16 mouse cellular contexts compared by ENCODE assay signal in genomic region chr5:148397418-148397817, GRCm38 (mm10). TPM values are rescaled to one million over a fixed set of nuclear protein-coding genes. Genes with fewer than 3 reads are reported as not detected.
DNase-seq lines count a peak whose midpoint lies in the region; ATAC-seq lines count a peak whose summit lies in the region.
"Had no signal": no experiment of that assay in that cellular context is flagged by ENCODE, and none has a peak within 500 bp of the region (broad histone marks: within the 10 kb centered on the region; RNA-seq: fewer than 3 reads in every experiment).

No protein-coding gene starts in this region.

- ATAC-seq in erythroblast, adult 5-6 weeks (replicated peaks; ENCODE audit: low FRiP score, poor library complexity, severe bottlenecking) = no peak
- ATAC-seq in megakaryocyte, adult 5-6 weeks (ENCODE audit: poor library complexity, severe bottlenecking) = no peak
- no peak for ATAC-seq in limb, embryonic 15.5 days (ENCODE audit: insufficient number of reproducible peaks, low FRiP score, low TSS enrichment, low read depth)
- no peak for ATAC-seq in neural tube, embryonic 15.5 days (ENCODE audit: low FRiP score)
- no peak for ATAC-seq in CD4-positive, CD25-positive, alpha-beta regulatory T cell, adult 4 months

- no peak overlapping the region for H3K27ac ChIP-seq in limb, embryonic 15.5 days
- H3K27ac ChIP-seq in neural tube, embryonic 15.5 days (replicated peaks) = no peak overlapping the region
- H3K27ac ChIP-seq: macrophage had no signal

- H3K27me3 ChIP-seq in erythroblast, embryonic 14.5 days (ENCODE audit: control insufficient read depth) = peaks cover 17% of the 10 kb centered on the region
- H3K27me3 ChIP-seq in megakaryocyte, embryonic 14.5 days (replicated peaks) = peaks cover 12% of the 10 kb centered on the region
- H3K27me3 ChIP-seq in limb, embryonic 15.5 days = no peaks in the 10 kb centered on the region
- H3K27me3 ChIP-seq in neural tube, embryonic 15.5 days (replicated peaks) = 0 out of 2 replicates have a peak, but pooled peaks cover 3% of the 10 kb centered on the region

- H3K4me3 ChIP-seq in erythroblast, embryonic 14.5 days (replicated peaks) = peak overlapping the region; percentile 98
- H3K4me3 ChIP-seq in megakaryocyte, embryonic 14.5 days (replicated peaks) = peak overlapping the region; percentile 14
- no peak overlapping the region for H3K4me3 ChIP-seq in limb, embryonic 15.5 days
- no peak overlapping the region for H3K4me3 ChIP-seq in neural tube, embryonic 15.5 days (replicated peaks)

- peaks cover 54% of the 10 kb centered on the region for H3K36me3 ChIP-seq in erythroblast, embryonic 14.5 days (ENCODE audit: control insufficient read depth)
- H3K36me3 ChIP-seq in megakaryocyte, embryonic 14.5 days (replicated peaks; ENCODE audit: low read length) = peaks cover 45% of the 10 kb centered on the region
- H3K36me3 ChIP-seq in limb, embryonic 15.5 days = 0 out of 2 replicates have a peak, but pooled peaks cover 5% of the 10 kb centered on the region
- H3K36me3 ChIP-seq in neural tube, embryonic 15.5 days = no peaks in the 10 kb centered on the region

- no peak overlapping the region for H3K9ac ChIP-seq in limb, embryonic 15.5 days
- no peak overlapping the region for H3K9ac ChIP-seq in neural tube, embryonic 15.5 days (replicated peaks)
- H3K9ac ChIP-seq: lung, embryonic 14.5 days had no signal

- peaks cover 49% of the 10 kb centered on the region for H3K4me1 ChIP-seq in erythroblast, embryonic 14.5 days (ENCODE audit: control insufficient read depth)
- H3K4me1 ChIP-seq in megakaryocyte, embryonic 14.5 days = peaks cover 44% of the 10 kb centered on the region
- H3K4me1 ChIP-seq in limb, embryonic 15.5 days = peaks cover 17% of the 10 kb centered on the region
- peaks cover 22% of the 10 kb centered on the region for H3K4me1 ChIP-seq in neural tube, embryonic 15.5 days

- DNase-seq in embryo, embryonic 9.5 days (ENCODE audit: extremely low spot score) = no peak
- DNase-seq: cerebellum, adult 2 months; gastrocnemius, postnatal 14 days; heart, postnatal 36 days; kidney, postnatal 10 days; lung, embryonic 14.5 days; midbrain, embryonic 14.5 days; thymus, postnatal 14 days had no signal

- WGBS in limb, embryonic 15.5 days = 76% methylated on average over 4 of the region's 4 CpGs
- WGBS in neural tube, embryonic 15.5 days = 93% methylated on average over 4 of the region's 4 CpGs

- H3K9me3 ChIP-seq in erythroblast, embryonic 14.5 days (ENCODE audit: control insufficient read depth, low read length) = no peaks in the 10 kb centered on the region
- no peaks in the 10 kb centered on the region for H3K9me3 ChIP-seq in megakaryocyte, embryonic 14.5 days
- no peaks in the 10 kb centered on the region for H3K9me3 ChIP-seq in limb, embryonic 15.5 days
- no peaks in the 10 kb centered on the region for H3K9me3 ChIP-seq in neural tube, embryonic 15.5 days (replicated peaks)

- peak overlapping the region; percentile 17; the same call in 1 of the 2 replicates for H3K4me2 ChIP-seq in limb, embryonic 15.5 days
- H3K4me2 ChIP-seq in neural tube, embryonic 15.5 days = peak overlapping the region; percentile 94; the same call in 1 of the 2 replicates

RNA-seq across cellular contexts. Expression of gene Slc7a1, which starts 2.3 kb away (rescaled TPM):
- 0.65 and 0.89 TPM in 2 replicates for polyA plus RNA-seq in erythroblast, embryonic 14.5 days (2012)
- 12.1 and 17.1 TPM in 2 replicates for total RNA-seq in erythroblast, adult 5-6 weeks (2015; ENCODE audit: low replicate concordance)
- 12.3 and 17.8 TPM in 2 replicates for total RNA-seq in erythroblast, adult 5-6 weeks (2017; ENCODE audit: low replicate concordance)
- 4.9 and 5.6 TPM in 2 replicates for polyA plus RNA-seq in megakaryocyte, embryonic 14.5 days (2012; ENCODE audit: insufficient read depth, low replicate concordance)
- 17.2 and 18.6 TPM in 2 replicates for total RNA-seq in megakaryocyte, adult 5-6 weeks (2015)
- total RNA-seq in megakaryocyte, adult 5-6 weeks (2017) = 7.6 and 12.3 TPM in 2 replicates
- 22.7 and 23.6 TPM in 2 replicates for polyA plus RNA-seq in limb, embryonic 15.5 days (2015; fragmentation: Nextera tagmentation; extraction: Ambion mirVana)
- polyA plus RNA-seq in neural tube, embryonic 15.5 days (2015; fragmentation: Nextera tagmentation; extraction: Ambion mirVana) = 40.0 and 43.3 TPM in 2 replicates
- polyA plus RNA-seq in CD4-positive, CD25-positive, alpha-beta regulatory T cell, adult 4 months (2017; shearing (Covaris generic)) = 10 to 100 TPM; 13.2 to 19.0 TPM

Comparison
In these comparisons a context has a peak if more than half of its experiments do, and no peak if none do; other contexts are left out.
1. H3K4me3 ChIP-seq: peak in erythroblast, embryonic 14.5 days (single experiment) and megakaryocyte, embryonic 14.5 days (single experiment); none in limb, embryonic 15.5 days (single experiment) and neural tube, embryonic 15.5 days (single experiment).